Mouse (Mus musculus) midbrain, postnatal 0 days (tissue): ENCODE measurements at regions not wholly inside any gene's neighbourhood (a gene's known extent, or its start where the extent isn't known, plus 50 kb on each side); places are given as distances from the start of the nearest gene placed in this dataset.

Experiments used
- ATAC-seq: fragments of 200-750 bp; cut with Nextera tagmentation; 2 replicates; pipeline ENCODE4 v1.8.0; 2017; ENCODE audit warnings: moderate number of reproducible peaks, mild to moderate bottlenecking, moderate TSS enrichment, moderate library complexity; ENCODE audit not compliant: low FRiP score
- DNase-seq: peaks from one replicate; pipeline ENCODE4 v3.0.0-alpha.2; 2015; ENCODE audit warnings: low spot score
- H3K27ac ChIP-seq: fragments of 300-500 bp; sonication (generic); 2 replicates; pipeline ENCODE4 v1.5.1; 2014; ENCODE audit warnings: low read depth, mild to moderate bottlenecking, low read length, mixed read lengths
- H3K27me3 ChIP-seq: fragments of 300-500 bp; sonication (generic); 2 replicates; pipeline ENCODE4 v1.6.1; 2014; ENCODE audit warnings: low read length, control low read depth, mixed read lengths; ENCODE audit not compliant: insufficient read depth
- H3K36me3 ChIP-seq: fragments of 300-500 bp; sonication (generic); 2 replicates; pipeline ENCODE4 v1.6.1; 2014; ENCODE audit warnings: low read length, control low read depth, mixed read lengths; ENCODE audit not compliant: insufficient read depth
- H3K4me1 ChIP-seq: fragments of 300-500 bp; sonication (generic); 2 replicates; pipeline ENCODE4 v1.6.1; 2014; ENCODE audit warnings: mild to moderate bottlenecking, control low read depth, antibody characterized with exemption, low read length, mixed read lengths; ENCODE audit not compliant: insufficient read depth
- H3K4me2 ChIP-seq: fragments of 300-500 bp; sonication (generic); 2 replicates; pipeline ENCODE4 v1.6.1; 2014; ENCODE audit warnings: low read depth, mild to moderate bottlenecking, low read length, mixed read lengths; ENCODE audit not compliant: poor library complexity, severe bottlenecking
- H3K4me3 ChIP-seq: fragments of 300-500 bp; sonication (generic); 2 replicates; pipeline ENCODE4 v1.5.1; 2014; ENCODE audit warnings: low read depth, mild to moderate bottlenecking, low read length, moderate library complexity
- H3K9ac ChIP-seq: fragments of 300-500 bp; sonication (generic); replicated peaks from 2 replicates; pipeline ENCODE4 v1.6.1; 2014; ENCODE audit warnings: mild to moderate bottlenecking, low read length, moderate library complexity, mixed read lengths; ENCODE audit not compliant: poor library complexity, severe bottlenecking
- H3K9me3 ChIP-seq: fragments of 300-500 bp; sonication (generic); 2 replicates; pipeline ENCODE4 v1.6.1; 2016; ENCODE audit warnings: low read length, control low read depth
- CTCF ChIP-seq: IDR thresholded peaks from 2 replicates; pipeline ENCODE4 v1.5.1; 2016; ENCODE audit warnings: antibody characterized with exemption, mild to moderate bottlenecking
- WGBS: fragments of 180-500 bp; shearing (Covaris S2); extraction: QIAGEN DNeasy Blood & Tissue Kit; methylation state at CpG from one replicate; pipeline ENCODE4 v1.1.7; 2014; 5-methylcytosine and 5-hydroxymethylcytosine counted together

GRCm38 (mm10) chr13:90480484-90480883, 391.1 kb upstream of the Xrcc4 start:
- TF ChIP-seq CTCF, result no peak
- no peaks in the 10 kb centered on the region for H3K9me3 ChIP-seq
- H3K27me3 ChIP-seq, result no peaks in the 10 kb centered on the region
- no peaks in the 10 kb centered on the region for H3K4me1 ChIP-seq
- DNase-seq (no peak), ATAC-seq (no peak)
- no peaks in the 10 kb centered on the region for H3K36me3 ChIP-seq
- no peak overlapping the region for H3K4me3 ChIP-seq
- WGBS, result 78% methylated on average over 4 of the region's 4 CpGs
- H3K27ac ChIP-seq, result no peak overlapping the region
- H3K9ac ChIP-seq, result no peak overlapping the region
- no peak overlapping the region for H3K4me2 ChIP-seq

- no peak overlapping the region for H3K9ac ChIP-seq
- ATAC-seq (no peak), DNase-seq (no peak)
- H3K36me3 ChIP-seq, result no peaks in the 10 kb centered on the region
- whole genome bisulfite sequencing, result 93% methylated on average over 2 of the region's 2 CpGs
- H3K4me1 ChIP-seq, result no peaks in the 10 kb centered on the region
- no peaks in the 10 kb centered on the region for H3K27me3 ChIP-seq
- H3K4me3 ChIP-seq, result no peak overlapping the region
- no peaks in the 10 kb centered on the region for H3K9me3 ChIP-seq
- H3K27ac ChIP-seq, result no peak overlapping the region
- no peak for TF ChIP-seq CTCF
- no peak overlapping the region for H3K4me2 ChIP-seq
Observed at GRCm38 (mm10) chr13:90476880-90477279, 387.5 kb upstream of the Xrcc4 start.

- 88% methylated on average over 6 of the region's 6 CpGs for WGBS
- Histone ChIP-seq H3K4me3 (no peak overlapping the region), H3K4me1 (no peaks in the 10 kb centered on the region), H3K36me3 (no peaks in the 10 kb centered on the region), H3K27ac (no peak overlapping the region), H3K27me3 (no peaks in the 10 kb centered on the region), H3K9ac (no peak overlapping the region), H3K9me3 (no peaks in the 10 kb centered on the region), H3K4me2 (no peak overlapping the region)
- no peak for TF ChIP-seq CTCF
- no peak for ATAC-seq
- no peak for DNase-seq
Observed at GRCm38 (mm10) chr13:90474507-90474906, 385.1 kb upstream of the Xrcc4 start.

- no peak for TF ChIP-seq CTCF
- Histone ChIP-seq H3K9me3 (no peaks in the 10 kb centered on the region), H3K36me3 (no peaks in the 10 kb centered on the region), H3K4me3 (no peak overlapping the region), H3K27me3 (no peaks in the 10 kb centered on the region), H3K4me1 (no peaks in the 10 kb centered on the region), H3K27ac (no peak overlapping the region), H3K4me2 (no peak overlapping the region), H3K9ac (no peak overlapping the region)
- no peak for DNase-seq
- no peak for ATAC-seq
Observed at GRCm38 (mm10) chr13:90474053-90474452, 384.6 kb upstream of the Xrcc4 start.

GRCm38 (mm10) chr13:90473041-90473825, 383.8 kb upstream of the Xrcc4 start:
- Histone ChIP-seq H3K36me3 (no peaks in the 10 kb centered on the region), H3K4me3 (no peak overlapping the region), H3K4me1 (no peaks in the 10 kb centered on the region), H3K9ac (no peak overlapping the region), H3K9me3 (no peaks in the 10 kb centered on the region), H3K27me3 (no peaks in the 10 kb centered on the region), H3K4me2 (no peak overlapping the region), H3K27ac (no peak overlapping the region)
- no peak for TF ChIP-seq CTCF
- whole genome bisulfite sequencing, result 81% methylated on average over 8 of the region's 8 CpGs
- no peak for ATAC-seq
- DNase-seq, result no peak

- ATAC-seq, result no peak
- H3K36me3 ChIP-seq, result no peaks in the 10 kb centered on the region
Observed at GRCm38 (mm10) chr13:90466096-90466495, 376.7 kb upstream of the Xrcc4 start.

More at GRCm38 (mm10) chr13:90466096-90466495, 376.7 kb upstream of the Xrcc4 start:
- no peak for TF ChIP-seq CTCF
- H3K9me3 ChIP-seq, result no peaks in the 10 kb centered on the region
- H3K4me3 ChIP-seq, result no peak overlapping the region
- 72% methylated on average over 5 of the region's 5 CpGs for WGBS
- DNase-seq, result no peak
- H3K9ac ChIP-seq, result no peak overlapping the region
- no peak overlapping the region for H3K27ac ChIP-seq
- H3K27me3 ChIP-seq, result no peaks in the 10 kb centered on the region
- no peaks in the 10 kb centered on the region for H3K4me1 ChIP-seq
- no peak overlapping the region for H3K4me2 ChIP-seq
